Mouse (Mus musculus) hindbrain, embryonic 12.5 days (tissue): ENCODE results near the gene Ano10. TPM values are rescaled to one million over a fixed set of nuclear protein-coding genes. Genes with fewer than 3 reads are reported as not detected.
A peak's percentile ranks its signal among the peaks of the same experiment; 100 is the strongest.

Experiments
- ATAC-seq: fragments of 200-750 bp; cut with Nextera tagmentation; 2 replicates; pipeline ENCODE4 v1.8.0; 2017; ENCODE audit warnings: moderate TSS enrichment; ENCODE audit not compliant: low FRiP score
- H3K27ac ChIP-seq: fragments of 300-500 bp; sonication (generic); 2 replicates; pipeline ENCODE4 v1.5.1; 2016; ENCODE audit warnings: mild to moderate bottlenecking
- H3K27me3 ChIP-seq: fragments of 300-500 bp; sonication (generic); 2 replicates; pipeline ENCODE4 v1.6.1; 2016; ENCODE audit warnings: mild to moderate bottlenecking
- H3K36me3 ChIP-seq: fragments of 300-500 bp; sonication (generic); 2 replicates; pipeline ENCODE4 v1.6.1; 2016; ENCODE audit warnings: mild to moderate bottlenecking
- H3K4me1 ChIP-seq: fragments of 300-500 bp; sonication (generic); 2 replicates; pipeline ENCODE4 v1.6.1; 2016
- H3K4me2 ChIP-seq: fragments of 300-500 bp; sonication (generic); replicated peaks from 2 replicates; pipeline ENCODE4 v1.6.1; 2016; ENCODE audit warnings: mild to moderate bottlenecking
- H3K4me3 ChIP-seq: fragments of 300-500 bp; sonication (generic); 2 replicates; pipeline ENCODE4 v1.5.1; 2016; ENCODE audit warnings: mild to moderate bottlenecking
- H3K9ac ChIP-seq: fragments of 300-500 bp; sonication (generic); 2 replicates; pipeline ENCODE4 v1.6.1; 2016; ENCODE audit warnings: mild to moderate bottlenecking, moderate library complexity
- H3K9me3 ChIP-seq: fragments of 300-500 bp; sonication (generic); replicated peaks from 2 replicates; pipeline ENCODE4 v1.6.1; 2016; ENCODE audit warnings: mild to moderate bottlenecking
- WGBS: fragments of 180-500 bp; shearing (Covaris S2); methylation state at CpG from one replicate; pipeline ENCODE4 v1.1.7; 2016; 5-methylcytosine and 5-hydroxymethylcytosine counted together
- polyA plus RNA-seq: library from polyadenylated mRNA; unstranded; fragments of >200 nt; fragmentation: Nextera tagmentation; extraction: Ambion mirVana; gene quantifications from 2 replicates; pipeline ENCODE4 v1.2.1, GENCODE M21; 2016

Ano10 gene
- polyA plus RNA-seq, 1 experiment from 2014 or later: 53.6 TPM

GRCm38 (mm10) chr9:122241812-122242400, 52.3 kb downstream of the Ano10 start:
- Histone ChIP-seq H3K4me2 (no peak overlapping the region), H3K4me1 (peaks cover 13% of the 10 kb centered on the region), H3K9ac (no peak overlapping the region), H3K36me3 (peaks cover 14% of the 10 kb centered on the region), H3K4me3 (no peak overlapping the region), H3K27ac (peak overlapping the region; percentile 52), H3K9me3 (no peaks in the 10 kb centered on the region), H3K27me3 (no peaks in the 10 kb centered on the region)
- ATAC-seq: no peak
- WGBS: 56% methylated on average over 10 of the region's 10 CpGs

DNA sequence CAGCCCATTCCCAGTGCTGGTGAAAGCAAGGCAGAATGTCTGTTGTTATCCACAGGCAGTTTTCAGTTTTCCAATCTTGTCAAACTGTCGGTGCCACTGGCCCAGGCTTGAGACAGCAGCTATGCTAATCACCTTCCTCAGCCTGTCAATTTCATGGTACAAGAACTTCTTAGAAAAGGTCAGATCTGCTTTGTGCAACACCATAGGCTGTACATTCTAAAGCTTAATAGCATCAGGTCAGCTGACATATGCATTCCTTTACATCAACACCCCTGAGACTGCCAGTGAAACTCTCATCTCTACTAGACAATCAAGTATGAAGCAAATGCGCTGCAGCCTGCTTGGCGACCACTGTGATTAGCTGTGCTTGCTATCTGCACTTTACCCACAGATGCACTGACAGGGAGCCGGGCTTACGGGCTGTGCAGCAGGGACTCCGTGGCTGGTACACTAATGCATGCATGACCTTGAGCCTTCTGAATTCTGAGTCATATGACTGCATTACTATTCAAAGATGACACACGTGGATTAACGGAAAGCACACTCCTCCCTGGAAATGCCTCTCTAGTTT, 53.5 kb downstream of the Ano10 start:
- Histone ChIP-seq H3K9ac (no peak overlapping the region), H3K27me3 (no peaks in the 10 kb centered on the region), H3K9me3 (no peaks in the 10 kb centered on the region), H3K4me2 (no peak overlapping the region), H3K36me3 (peaks cover 2% of the 10 kb centered on the region; the same call in 1 of the 2 replicates), H3K4me3 (no peak overlapping the region), H3K27ac (no peak overlapping the region), H3K4me1 (peaks cover 13% of the 10 kb centered on the region)
- ATAC-seq: peak; percentile 64; the same call in 1 of the 2 replicates
- 37% methylated on average over 8 of the region's 8 CpGs for WGBS

DNA sequence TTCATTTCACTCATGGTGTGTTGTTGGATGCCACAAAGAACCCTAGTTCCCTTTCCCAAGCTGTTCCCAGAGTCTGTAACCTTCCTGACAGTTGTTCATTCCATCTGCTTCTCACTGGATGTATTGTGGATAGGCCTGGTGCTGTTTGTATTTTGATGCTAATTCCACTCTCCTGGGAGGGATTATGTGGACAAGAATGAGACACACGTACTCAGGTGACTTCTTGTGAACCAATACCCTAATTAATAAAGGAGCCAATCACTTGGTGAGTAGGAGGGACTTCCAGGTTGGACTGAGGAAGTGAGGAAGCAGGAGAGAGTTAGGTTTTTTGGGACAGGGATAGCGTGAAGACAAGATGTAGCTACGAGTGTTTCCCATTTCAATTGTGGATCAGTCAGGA, 59.5 kb downstream of the Ano10 start:
- no peaks in the 10 kb centered on the region for H3K4me1 ChIP-seq
- H3K27ac ChIP-seq: no peak overlapping the region
- no peak overlapping the region for H3K4me3 ChIP-seq
- H3K27me3 ChIP-seq: no peaks in the 10 kb centered on the region
- H3K9ac ChIP-seq: no peak overlapping the region
- no peak overlapping the region for H3K4me2 ChIP-seq
- 79% methylated on average over 3 of the region's 3 CpGs for WGBS
- no peaks in the 10 kb centered on the region for H3K9me3 ChIP-seq
- 0 out of 2 replicates have a peak, but pooled peaks cover 6% of the 10 kb centered on the region for H3K36me3 ChIP-seq
- ATAC-seq: no peak

GRCm38 (mm10) chr9:122233972-122234345, 60.3 kb downstream of the Ano10 start:
- Histone ChIP-seq H3K36me3 (0 out of 2 replicates have a peak, but pooled peaks cover 6% of the 10 kb centered on the region), H3K4me1 (no peaks in the 10 kb centered on the region), H3K4me2 (no peak overlapping the region), H3K27ac (no peak overlapping the region), H3K9ac (no peak overlapping the region), H3K4me3 (no peak overlapping the region), H3K27me3 (no peaks in the 10 kb centered on the region), H3K9me3 (no peaks in the 10 kb centered on the region)
- ATAC-seq: no peak
- WGBS: 86% methylated on average over 7 of the region's 7 CpGs

DNA sequence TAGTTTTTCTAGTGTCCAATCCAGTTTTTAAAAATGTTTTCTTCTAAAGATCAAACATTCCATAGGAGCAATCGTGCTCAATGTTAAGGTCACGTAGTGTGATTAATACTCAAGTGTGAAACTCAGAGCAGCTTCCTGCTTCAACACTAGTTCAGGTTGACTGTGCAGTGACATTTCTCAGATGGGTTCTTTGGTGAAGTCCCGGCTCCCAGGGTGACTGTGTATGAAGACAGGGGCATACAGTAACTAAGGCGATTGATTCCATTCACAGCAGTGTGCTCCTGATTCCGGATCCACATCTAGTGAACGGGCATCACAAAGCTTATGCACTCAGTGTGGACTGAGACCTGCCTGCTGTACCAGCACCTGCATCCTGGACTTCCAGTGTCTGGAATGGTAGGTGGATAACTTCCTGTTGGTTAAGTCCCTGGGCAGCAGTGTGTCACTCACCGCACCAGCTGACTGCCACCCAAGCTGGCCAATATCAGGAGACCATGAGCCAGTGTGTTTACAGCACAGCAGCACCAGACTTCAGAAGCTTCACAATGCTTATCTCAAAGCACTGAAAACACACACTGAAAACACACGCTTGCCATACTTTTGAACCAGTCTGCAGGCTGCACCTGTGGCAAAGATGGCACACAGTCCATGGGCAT, 60.8 kb downstream of the Ano10 start:
- no peak overlapping the region for H3K4me2 ChIP-seq
- ATAC-seq: no peak
- H3K27me3 ChIP-seq: no peaks in the 10 kb centered on the region
- H3K27ac ChIP-seq: no peak overlapping the region
- 0 out of 2 replicates have a peak, but pooled peaks cover 6% of the 10 kb centered on the region for H3K36me3 ChIP-seq
- no peak overlapping the region for H3K4me3 ChIP-seq
- WGBS: 93% methylated on average over 8 of the region's 8 CpGs
- H3K9me3 ChIP-seq: no peaks in the 10 kb centered on the region
- H3K9ac ChIP-seq: no peak overlapping the region
- H3K4me1 ChIP-seq: no peaks in the 10 kb centered on the region

- Histone ChIP-seq H3K27ac (no peak overlapping the region), H3K27me3 (no peaks in the 10 kb centered on the region), H3K9me3 (no peaks in the 10 kb centered on the region), H3K4me2 (no peak overlapping the region), H3K4me1 (no peaks in the 10 kb centered on the region), H3K9ac (no peak overlapping the region), H3K36me3 (0 out of 2 replicates have a peak, but pooled peaks cover 6% of the 10 kb centered on the region), H3K4me3 (no peak overlapping the region)
- no peak for ATAC-seq
- WGBS: 85% methylated on average over 2 of the region's 2 CpGs
Measured at GRCm38 (mm10) chr9:122232912-122233311, 61.3 kb downstream of the Ano10 start.

DNA sequence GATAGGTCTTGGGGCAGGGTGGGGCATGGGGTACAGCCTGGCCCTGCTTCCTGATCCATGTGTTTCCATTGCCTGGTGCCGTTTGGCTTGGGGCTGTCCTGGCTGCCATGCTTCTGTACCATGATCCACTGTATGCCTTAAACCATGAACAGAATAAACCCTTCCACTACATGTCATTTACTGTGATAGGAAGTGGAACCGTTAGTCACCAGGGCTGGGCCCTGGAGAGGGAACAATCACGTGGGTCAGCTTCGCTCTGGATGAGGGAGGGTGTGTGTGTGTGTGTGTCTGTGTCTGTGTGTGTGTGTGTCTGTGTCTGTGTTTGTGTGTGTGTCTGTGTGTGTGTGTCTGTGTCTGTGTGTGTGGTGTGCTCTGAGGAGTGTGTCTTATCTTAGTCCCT, 63.5 kb downstream of the Ano10 start:
- H3K4me3 ChIP-seq: no peak overlapping the region
- 87% methylated on average over 4 of the region's 4 CpGs for WGBS
- ATAC-seq: no peak
- H3K36me3 ChIP-seq: 0 out of 2 replicates have a peak, but pooled peaks cover 6% of the 10 kb centered on the region
- H3K4me2 ChIP-seq: no peak overlapping the region
- H3K27me3 ChIP-seq: no peaks in the 10 kb centered on the region
- H3K9me3 ChIP-seq: no peaks in the 10 kb centered on the region
- H3K4me1 ChIP-seq: 0 out of 2 replicates have a peak, but pooled peaks cover 2% of the 10 kb centered on the region
- H3K9ac ChIP-seq: no peak overlapping the region
- no peak overlapping the region for H3K27ac ChIP-seq

- Histone ChIP-seq H3K36me3 (0 out of 2 replicates have a peak, but pooled peaks cover 6% of the 10 kb centered on the region), H3K4me3 (no peak overlapping the region), H3K9me3 (no peaks in the 10 kb centered on the region), H3K9ac (no peak overlapping the region), H3K4me2 (no peak overlapping the region), H3K4me1 (peaks cover 13% of the 10 kb centered on the region), H3K27ac (no peak overlapping the region), H3K27me3 (no peaks in the 10 kb centered on the region)
- no peak for ATAC-seq
- WGBS: 92% methylated on average over 4 of the region's 4 CpGs
Measured at GRCm38 (mm10) chr9:122226419-122226818, 67.8 kb downstream of the Ano10 start.

GRCm38 (mm10) chr9:122225309-122225708, 68.9 kb downstream of the Ano10 start:
- Histone ChIP-seq H3K9ac (no peak overlapping the region), H3K4me1 (peaks cover 13% of the 10 kb centered on the region), H3K27me3 (no peaks in the 10 kb centered on the region), H3K9me3 (no peaks in the 10 kb centered on the region), H3K4me3 (no peak overlapping the region), H3K4me2 (no peak overlapping the region), H3K36me3 (no peaks in the 10 kb centered on the region), H3K27ac (no peak overlapping the region)
- WGBS: 44% methylated on average over 7 of the region's 7 CpGs
- peak; percentile 53 for ATAC-seq

GRCm38 (mm10) chr9:122223005-122223404, 71.2 kb downstream of the Ano10 start:
- Histone ChIP-seq H3K4me2 (no peak overlapping the region), H3K27me3 (no peaks in the 10 kb centered on the region), H3K4me3 (no peak overlapping the region), H3K9ac (no peak overlapping the region), H3K27ac (peak overlapping the region; percentile 60), H3K36me3 (no peaks in the 10 kb centered on the region), H3K9me3 (no peaks in the 10 kb centered on the region), H3K4me1 (peaks cover 17% of the 10 kb centered on the region)
- ATAC-seq: peak; percentile 59
- WGBS: 31% methylated on average over 8 of the region's 8 CpGs

DNA sequence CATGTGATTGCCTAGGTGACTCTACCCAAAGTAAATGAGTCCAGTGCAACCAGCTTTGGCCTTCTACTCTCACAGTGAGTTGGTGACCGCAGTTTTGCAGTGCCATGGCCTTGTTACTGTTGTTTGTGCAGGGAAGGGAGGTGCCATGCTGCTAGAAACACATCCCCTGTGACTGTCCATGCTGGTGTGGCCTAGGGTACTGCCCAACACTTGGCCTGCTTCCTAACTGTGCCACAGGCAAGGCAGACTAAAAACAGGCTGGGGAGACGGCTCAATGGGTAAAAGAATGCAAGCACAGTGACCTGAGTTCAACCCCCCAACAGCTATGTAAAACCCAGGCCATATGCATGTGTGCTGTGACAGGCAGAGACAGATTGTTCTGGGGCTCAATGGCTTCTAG, 74.3 kb downstream of the Ano10 start:
- ATAC-seq: no peak
- Histone ChIP-seq H3K4me3 (no peak overlapping the region), H3K27ac (no peak overlapping the region; the same call in 1 of the 2 replicates), H3K27me3 (no peaks in the 10 kb centered on the region), H3K4me1 (peaks cover 15% of the 10 kb centered on the region), H3K9me3 (no peaks in the 10 kb centered on the region), H3K4me2 (no peak overlapping the region), H3K9ac (no peak overlapping the region), H3K36me3 (no peaks in the 10 kb centered on the region)
- WGBS: 54% methylated on average over 2 of the region's 2 CpGs

- Histone ChIP-seq H3K27me3 (no peaks in the 10 kb centered on the region), H3K9me3 (no peaks in the 10 kb centered on the region), H3K4me3 (no peak overlapping the region), H3K36me3 (no peaks in the 10 kb centered on the region), H3K4me2 (no peak overlapping the region), H3K9ac (no peak overlapping the region), H3K27ac (no peak overlapping the region), H3K4me1 (0 out of 2 replicates have a peak, but pooled peaks cover 4% of the 10 kb centered on the region)
- WGBS: 79% methylated on average over 7 of the region's 7 CpGs
- ATAC-seq: no peak
Measured at GRCm38 (mm10) chr9:122216945-122217529, 77.2 kb downstream of the Ano10 start.
